Mouse (Mus musculus) fat pad, adult 2 months (tissue): ENCODE results near the gene Eps8l3.
"Not testable (repeated sequence)": the region's sequence is repeated elsewhere in the genome, so short reads cannot be mapped to it uniquely, and the experiment has no call there.

Experiments used
- DNase-seq: peaks from one replicate; pipeline ENCODE4 v3.0.0-alpha.2; 2011; ENCODE audit warnings: low read depth, low spot score; ENCODE audit errors: extremely low read depth

Gene Eps8l3

GRCm38 (mm10) chr3:107852786-107853185, 24.2 kb upstream of the Eps8l3 start:
- no peak for DNase-seq

GRCm38 (mm10) chr3:107853232-107854181, 23.5 kb upstream of the Eps8l3 start:
- no peak for DNase-seq

- DNase-seq = no peak
Measured at GRCm38 (mm10) chr3:107855368-107855767, 21.7 kb upstream of the Eps8l3 start.

- no peak for DNase-seq
Measured at GRCm38 (mm10) chr3:107857646-107858045, 19.4 kb upstream of the Eps8l3 start.

- DNase-seq = not testable (repeated sequence)
Measured at GRCm38 (mm10) chr3:107861483-107861882, 15.5 kb upstream of the Eps8l3 start.

GRCm38 (mm10) chr3:107862471-107862870, 14.6 kb upstream of the Eps8l3 start:
- no peak for DNase-seq

GRCm38 (mm10) chr3:107863471-107863870, 13.6 kb upstream of the Eps8l3 start:
- DNase-seq = no peak

GRCm38 (mm10) chr3:107863898-107864603, 13.0 kb upstream of the Eps8l3 start:
- no peak for DNase-seq

- no peak for DNase-seq
Measured at GRCm38 (mm10) chr3:107865364-107866091, 11.5 kb upstream of the Eps8l3 start.

GRCm38 (mm10) chr3:107867086-107867485, 9.9 kb upstream of the Eps8l3 start:
- DNase-seq = no peak

- DNase-seq = no peak
Measured at GRCm38 (mm10) chr3:107868452-107868851, 8.6 kb upstream of the Eps8l3 start.

GRCm38 (mm10) chr3:107869097-107869496, 7.9 kb upstream of the Eps8l3 start:
- DNase-seq = no peak

- DNase-seq = no peak
Measured at GRCm38 (mm10) chr3:107869925-107870324, 7.1 kb upstream of the Eps8l3 start.

GRCm38 (mm10) chr3:107873335-107874251, 3.4 kb upstream of the Eps8l3 start:
- no peak for DNase-seq

GRCm38 (mm10) chr3:107875231-107875630, 1.8 kb upstream of the Eps8l3 start:
- no peak for DNase-seq

- DNase-seq = no peak
Measured at GRCm38 (mm10) chr3:107877747-107878736, 1.0 kb downstream of the Eps8l3 start.

GRCm38 (mm10) chr3:107887674-107888495, 10.9 kb downstream of the Eps8l3 start:
- peak; percentile 98 for DNase-seq

GRCm38 (mm10) chr3:107889236-107889635, 12.2 kb downstream of the Eps8l3 start:
- not testable (repeated sequence) for DNase-seq
